Mouse (Mus musculus) lung, adult 2 months (tissue): ENCODE measurements around the gene Lime1.

ENCODE experiments used
- CTCF ChIP-seq: fragments of 200-500 bp; IDR thresholded peaks from 2 replicates; pipeline ENCODE4 v1.5.1; 2011; ENCODE audit warnings: mild to moderate bottlenecking, low read length, control low read depth; ENCODE audit not compliant: insufficient read depth
- POLR2A ChIP-seq: fragments of 200-500 bp; IDR thresholded peaks from 2 replicates; pipeline ENCODE4 v1.6.1; 2011; ENCODE audit warnings: low read depth, mild to moderate bottlenecking, control low read depth, low read length, borderline replicate concordance; ENCODE audit errors: extremely low read depth

- TF ChIP-seq CTCF (no peak), POLR2A (no peak)
Observed at GRCm38 (mm10) chr2:181394086-181394485, 14.2 kb downstream of the Lime1 start.
